Mouse (Mus musculus): ENCODE data around the gene Omt2b.
"Not testable (repeated sequence)": the region's sequence is repeated elsewhere in the genome, so short reads cannot be mapped to it uniquely, and the experiment has no call there.

Omt2b gene

DNA sequence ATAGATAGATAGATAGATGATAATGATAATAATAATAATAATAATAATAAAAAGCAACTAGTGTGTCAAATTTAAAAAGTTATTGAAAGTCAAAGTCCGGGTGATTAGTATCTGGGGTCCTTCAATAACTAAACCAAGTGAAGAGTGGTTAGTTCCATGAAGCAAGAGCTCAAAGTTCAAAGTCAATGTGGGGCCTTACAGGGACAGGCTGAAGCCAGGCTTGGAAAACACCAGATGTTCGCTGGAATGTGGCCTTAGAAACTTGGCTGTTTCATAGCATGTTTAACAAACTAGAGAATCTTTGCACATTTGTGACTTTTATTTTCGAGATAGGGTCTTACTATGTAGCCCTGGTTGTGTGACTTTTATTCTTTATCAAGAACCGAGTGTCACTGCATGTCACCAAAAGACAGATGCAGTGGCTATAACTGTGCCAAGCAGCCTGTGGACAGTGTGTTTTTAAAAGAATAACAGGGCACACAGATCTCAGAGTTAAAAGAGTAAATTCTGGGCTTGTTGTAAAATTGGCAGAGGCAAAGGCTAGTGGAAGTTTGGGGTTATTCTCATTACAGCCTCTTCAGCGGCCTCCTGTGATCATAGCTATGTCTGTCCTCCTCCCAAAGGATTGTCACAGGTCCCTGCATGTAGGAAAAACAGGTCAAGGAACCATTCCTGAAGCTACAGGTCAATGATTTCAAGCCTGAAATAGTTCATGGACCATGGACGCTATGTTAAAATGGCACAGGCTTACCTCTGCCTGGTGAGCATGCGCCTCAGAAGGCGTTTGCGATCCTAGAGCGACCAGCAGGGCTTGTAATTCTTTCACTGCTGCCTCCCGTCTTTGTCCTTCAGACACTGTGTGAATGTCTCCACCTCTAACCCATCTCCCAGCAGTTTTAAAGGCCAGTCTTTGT lies 27.5 kb downstream of the Omt2b start:
- no peak for DNase-seq

DNA sequence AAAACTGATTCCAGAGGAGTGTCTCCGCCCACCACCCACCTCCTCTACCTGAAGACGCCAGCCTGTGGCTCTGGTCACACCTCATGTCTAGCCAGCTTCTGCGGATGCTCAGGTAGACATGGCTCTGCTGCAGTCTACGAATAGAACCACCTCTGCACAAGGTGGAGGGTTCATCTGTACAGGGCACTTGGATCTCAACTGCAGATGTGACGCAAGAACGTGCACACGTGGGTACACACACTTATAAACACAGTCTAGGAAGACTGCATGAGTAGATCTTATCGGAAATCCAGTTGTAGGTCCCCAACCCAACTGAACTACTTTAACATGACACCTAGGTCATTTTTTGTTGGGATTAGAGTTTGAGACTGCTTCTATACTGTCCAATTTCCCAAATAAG lies 28.2 kb downstream of the Omt2b start, which contains the start of gene Gsta2:
Gene Gsta2 (minus strand): TSS at position 178 of the 400 bp plus-strand sequence.
- DNase-seq: no peak

DNA sequence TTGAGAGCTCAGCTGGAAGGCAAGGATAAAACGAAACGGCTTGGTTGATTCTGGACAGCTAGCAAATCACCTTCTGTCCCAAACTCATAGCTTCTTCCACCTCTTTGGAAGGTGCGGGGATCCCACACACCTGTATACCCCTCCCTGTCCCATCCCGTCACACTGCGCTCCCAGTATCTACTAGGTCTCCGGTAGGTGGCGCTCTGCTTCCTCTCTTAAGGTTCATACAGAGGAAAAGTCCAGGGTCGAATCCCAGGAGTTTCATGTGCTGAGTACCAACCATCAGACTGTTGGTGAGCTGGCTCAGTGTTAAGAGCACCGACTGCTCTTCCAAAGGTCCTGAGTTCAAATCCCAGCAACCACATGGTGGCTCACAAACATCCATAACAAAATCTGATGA lies 30.7 kb downstream of the Omt2b start:
- peak; percentile 83 for DNase-seq

DNA sequence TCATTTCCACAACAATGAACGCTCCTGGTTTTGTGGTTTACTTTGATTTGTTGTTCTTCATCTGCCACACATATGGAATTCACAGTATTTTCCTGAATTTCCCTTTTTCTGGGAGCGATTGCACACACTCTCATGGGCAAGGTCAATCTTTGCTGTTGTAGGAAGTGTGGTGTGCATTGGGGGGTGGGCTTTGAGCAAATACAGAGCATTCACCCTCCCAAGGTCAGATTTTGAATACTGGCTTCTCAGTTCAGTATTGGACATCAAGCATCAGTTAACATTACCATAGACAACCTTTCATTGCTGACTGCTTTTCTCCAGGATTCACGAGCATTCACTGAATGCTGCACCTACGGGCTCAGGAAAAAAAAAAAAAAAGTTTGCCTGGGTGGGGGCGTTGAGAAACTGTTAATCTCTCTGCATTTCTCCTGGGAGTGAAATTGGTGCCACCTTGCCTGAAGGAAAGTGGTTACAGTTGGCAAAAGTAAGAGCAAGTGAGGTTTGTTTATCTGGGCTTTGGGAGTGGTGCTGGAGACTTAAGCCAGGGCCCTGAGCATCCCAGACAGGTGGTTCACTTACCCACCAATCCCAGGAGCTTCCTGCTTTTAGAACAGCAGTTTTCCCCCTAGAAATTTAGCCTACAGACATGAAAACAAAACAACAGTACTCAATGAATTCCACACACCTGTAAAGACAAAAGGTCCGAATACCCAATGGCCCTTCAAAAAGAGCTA lies 32.5 kb downstream of the Omt2b start:
- DNase-seq: no peak

DNA sequence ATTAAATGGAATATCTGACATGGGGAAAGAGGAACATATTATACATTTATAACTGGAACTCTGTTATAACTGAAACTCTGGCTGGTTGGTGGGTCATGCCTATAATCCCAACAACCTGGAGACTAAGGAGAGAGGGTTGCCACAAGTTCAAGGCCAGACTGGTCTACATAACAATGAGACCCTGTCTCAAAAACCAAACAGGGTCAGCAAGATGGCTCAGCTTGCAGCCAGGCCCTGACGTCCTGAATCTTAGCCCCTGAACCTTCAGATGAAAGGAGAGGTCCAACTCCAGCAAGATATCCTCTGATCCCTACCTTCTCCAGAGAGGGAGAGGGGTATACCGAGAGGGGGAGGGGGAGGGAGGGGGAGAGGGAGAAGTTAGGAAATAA lies 33.1 kb downstream of the Omt2b start:
- no peak for DNase-seq

DNA sequence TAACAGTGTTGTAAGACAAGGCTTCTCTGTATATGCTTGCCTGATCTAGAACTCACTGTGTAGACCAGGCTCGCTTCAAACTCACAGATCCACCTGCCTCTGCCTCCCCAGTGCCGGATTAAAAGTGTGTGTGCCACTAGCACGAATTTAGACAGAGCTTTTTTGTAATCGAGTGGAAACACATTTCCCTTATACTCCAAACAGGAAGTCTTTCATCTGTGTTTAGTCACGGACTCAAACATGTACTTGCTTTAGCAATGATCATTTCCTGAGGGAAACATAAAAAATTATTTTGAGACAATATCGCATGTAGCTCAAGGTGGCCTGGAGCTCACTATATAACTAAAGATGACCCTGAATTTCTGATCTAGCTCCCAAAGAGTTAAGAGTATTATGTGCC lies 36.0 kb downstream of the Omt2b start:
- no peak for DNase-seq

DNA sequence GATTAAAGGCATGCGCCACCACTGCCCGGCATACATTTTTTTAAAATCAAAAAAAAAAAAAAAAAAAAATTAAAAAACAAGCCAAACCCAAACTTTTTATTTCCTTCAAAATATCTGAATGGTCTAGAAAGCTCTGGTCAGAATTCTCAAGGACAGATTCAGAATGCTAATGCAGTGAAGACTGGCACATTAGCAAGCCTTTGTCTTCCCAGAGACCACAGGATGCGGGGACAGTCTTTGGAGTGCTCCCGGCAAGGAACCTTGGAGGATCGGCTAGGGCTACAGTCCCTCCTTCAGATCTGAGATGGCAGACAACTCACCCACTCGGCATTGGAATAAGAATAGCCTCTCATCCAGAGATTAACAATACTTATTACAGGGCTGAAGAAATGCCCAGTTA lies 37.3 kb downstream of the Omt2b start:
- no peak for DNase-seq

DNA sequence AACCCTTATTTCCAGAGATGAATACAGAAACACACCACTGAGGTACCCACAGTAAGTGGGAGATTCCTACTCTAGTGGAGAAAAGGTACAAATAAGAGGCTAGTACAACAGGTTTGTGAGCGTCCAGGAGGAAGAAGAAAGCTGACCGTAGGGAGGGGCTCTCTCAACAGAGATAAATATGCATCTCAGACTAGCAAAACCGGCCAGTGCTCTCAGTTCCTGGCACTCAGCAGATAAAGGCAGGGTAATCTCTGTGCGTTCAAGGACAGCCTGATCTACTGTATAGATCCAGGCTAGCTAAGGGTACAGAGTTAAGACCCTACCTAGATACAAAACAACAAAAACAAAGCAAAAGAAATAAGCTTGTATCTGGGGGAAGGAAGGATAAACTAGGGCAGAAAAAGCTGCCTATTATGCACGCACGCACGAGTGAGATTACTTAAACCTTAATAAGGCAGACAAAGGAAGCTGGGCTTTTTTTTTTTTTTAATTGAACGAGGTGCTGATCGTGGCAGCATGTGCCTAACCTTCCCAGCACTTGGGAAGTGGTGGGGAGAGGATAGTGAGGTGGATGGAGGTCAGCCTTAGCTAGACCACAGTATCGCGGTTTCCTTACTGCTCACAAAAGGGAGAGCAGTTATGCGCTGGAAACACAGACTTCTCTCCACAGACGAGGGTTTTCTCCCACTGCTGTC lies 38.6 kb downstream of the Omt2b start:
- DNase-seq: no peak

DNA sequence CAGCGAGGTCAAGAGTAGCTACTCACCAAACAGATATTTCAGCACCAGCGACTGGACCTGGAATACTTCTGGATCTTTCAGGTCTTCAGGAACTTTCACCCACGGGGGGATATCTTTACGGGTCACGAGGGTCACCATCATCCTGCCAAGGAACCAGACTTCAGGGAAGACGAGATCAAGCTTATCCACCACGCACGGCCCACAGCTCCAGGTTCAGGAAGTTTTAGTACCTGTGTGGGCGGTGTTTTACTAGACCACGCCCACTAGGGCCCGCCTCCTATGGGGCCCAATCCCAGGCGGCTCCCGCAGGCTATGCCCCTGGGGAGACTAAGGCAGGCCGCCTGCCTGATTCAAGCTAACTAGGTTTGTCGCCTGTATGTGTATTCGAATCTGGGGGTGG lies 40.6 kb downstream of the Omt2b start, which contains the start of gene Dppa5a:
Gene Dppa5a (minus strand): TSS at position 219 of the 400 bp plus-strand sequence.
- not testable (repeated sequence) for DNase-seq

DNA sequence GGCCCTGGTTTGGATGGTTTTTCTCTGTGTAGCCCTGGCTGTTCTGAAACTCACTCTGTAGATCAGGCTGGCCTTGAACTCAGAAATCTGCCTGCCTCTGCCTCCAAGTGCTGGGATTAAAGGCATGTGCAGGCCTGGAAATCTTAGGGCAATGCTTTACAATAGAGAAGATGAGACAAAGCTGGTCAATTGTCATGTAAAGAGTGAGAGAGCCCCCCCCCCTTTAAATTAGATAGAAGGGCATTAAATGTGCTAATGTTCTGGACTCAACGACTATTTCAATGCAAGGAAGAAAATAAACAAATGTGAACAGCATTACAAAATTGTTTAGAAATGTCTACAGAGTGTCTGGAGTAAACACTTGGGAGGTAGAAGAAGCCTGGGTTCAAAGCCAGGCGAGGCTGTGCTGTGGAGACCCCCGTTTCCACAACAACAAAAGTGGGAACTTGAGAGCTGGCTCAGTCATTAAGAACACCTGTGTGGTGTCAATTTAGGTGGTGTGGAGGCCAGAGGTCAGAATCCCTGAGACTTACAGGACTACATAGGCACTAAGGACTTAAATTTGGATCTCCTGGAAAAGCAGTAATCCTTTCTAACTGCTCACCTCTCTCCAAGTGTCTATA lies 41.4 kb downstream of the Omt2b start:
- DNase-seq: no peak

DNA sequence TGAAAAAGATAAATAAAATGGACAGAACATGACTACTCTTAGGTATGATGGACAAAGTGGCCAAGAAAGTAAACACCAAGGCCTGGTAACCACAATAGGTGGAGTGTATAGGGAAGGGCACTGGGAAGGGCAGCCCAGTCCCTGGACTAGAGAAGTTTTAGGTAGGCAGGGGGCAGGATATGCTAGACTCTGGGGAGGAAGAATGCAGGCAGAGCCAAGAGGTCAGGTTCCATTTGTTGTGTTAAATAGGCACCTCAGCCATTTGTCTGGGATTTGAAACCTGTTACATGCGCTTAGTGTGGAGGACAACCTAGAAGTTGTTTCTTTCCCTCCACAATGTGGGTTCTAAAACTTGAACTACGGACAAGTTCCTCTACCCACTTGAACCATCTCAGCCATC lies 42.0 kb downstream of the Omt2b start:
- DNase-seq: no peak

DNA sequence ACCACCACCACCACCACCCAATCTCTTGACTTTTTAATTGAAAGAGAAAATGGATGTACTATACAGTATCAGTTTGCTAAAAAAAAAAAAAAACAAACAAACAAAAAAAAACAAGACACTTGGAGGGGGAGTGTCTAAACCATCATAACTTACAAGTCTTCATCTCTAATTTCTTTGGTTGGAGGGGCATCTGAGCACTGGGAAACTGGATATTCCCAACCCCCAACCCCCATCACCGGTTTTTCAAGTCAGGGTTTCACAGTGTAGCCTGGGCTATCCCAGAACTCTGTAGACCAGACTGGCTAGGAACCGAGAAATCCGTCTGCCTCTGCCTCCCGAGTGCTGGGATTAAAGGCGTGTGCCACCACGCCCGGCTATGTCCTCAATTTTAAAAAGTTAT lies 42.4 kb downstream of the Omt2b start:
- DNase-seq: no peak

DNA sequence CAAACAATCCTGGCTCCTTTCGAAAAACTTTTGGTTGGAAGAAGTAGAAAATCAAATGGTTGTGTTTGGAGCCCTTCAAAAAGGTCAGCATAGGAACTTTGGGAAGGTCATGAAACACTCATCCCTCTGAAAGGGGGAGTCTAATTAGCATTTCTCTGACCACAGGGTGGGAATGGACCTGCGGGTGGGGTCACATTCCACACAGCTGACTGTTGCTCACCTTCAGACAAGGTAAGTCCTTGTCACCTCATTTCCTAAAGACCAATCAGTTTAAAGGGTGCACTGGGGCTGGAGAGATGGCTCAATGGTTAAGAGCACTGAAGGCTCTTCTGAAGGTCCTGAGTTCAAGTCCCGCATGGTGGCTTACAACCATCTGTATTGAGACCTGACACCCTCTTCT lies 44.1 kb downstream of the Omt2b start:
- DNase-seq: no peak

DNA sequence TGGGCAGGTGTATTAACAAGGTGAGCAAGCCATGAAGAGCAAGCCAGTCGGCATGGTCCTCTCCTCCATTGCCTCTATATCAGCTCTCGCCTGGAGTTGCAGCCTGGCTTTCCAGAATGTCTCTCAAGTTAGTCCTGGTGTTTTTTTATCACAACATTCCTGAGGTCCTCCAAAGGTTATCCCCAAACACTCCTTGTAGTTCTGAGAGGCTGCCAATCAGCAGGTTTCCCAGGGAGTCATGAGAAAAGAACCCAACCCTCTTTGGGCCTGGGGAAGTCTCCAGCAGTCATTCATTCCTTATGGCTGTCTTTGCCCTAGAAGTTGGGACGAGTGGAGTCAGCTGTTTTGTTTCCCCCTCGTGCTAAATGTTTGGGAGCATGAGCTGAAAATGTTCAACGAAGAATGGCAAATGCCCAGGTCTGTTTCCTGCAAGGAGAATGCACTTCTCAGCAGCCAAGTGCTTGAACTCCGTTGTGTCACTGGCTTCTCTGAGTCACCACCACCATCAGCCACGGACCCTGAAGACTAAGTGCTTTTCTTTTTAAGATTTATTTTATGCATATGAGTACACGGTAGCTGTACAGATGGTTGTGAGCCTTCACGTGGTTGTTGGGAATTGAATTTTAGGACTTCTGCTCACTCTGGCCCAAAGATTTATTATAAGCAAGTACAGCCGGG lies 45.6 kb downstream of the Omt2b start:
- peak; percentile 9 for DNase-seq

DNA sequence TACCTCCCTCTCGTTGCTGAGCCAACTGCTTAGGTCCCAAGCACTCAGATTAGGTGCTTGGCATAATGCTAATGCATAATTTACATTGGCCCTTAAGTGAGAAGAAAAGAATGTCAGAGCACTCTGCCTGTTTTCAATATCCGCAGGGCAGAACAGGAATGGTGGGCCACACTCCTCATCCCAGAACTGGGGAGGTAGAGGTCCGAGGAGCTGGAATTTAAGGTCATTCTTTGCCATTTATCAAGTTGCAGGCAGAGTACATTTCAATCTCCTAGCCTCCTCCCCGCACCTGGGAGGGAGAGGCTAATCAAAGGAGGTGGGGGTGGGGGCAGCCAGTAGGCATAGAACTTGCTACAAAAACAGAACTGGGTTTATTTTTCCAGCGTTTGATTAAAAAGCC lies 47.0 kb downstream of the Omt2b start:
- DNase-seq: no peak

DNA sequence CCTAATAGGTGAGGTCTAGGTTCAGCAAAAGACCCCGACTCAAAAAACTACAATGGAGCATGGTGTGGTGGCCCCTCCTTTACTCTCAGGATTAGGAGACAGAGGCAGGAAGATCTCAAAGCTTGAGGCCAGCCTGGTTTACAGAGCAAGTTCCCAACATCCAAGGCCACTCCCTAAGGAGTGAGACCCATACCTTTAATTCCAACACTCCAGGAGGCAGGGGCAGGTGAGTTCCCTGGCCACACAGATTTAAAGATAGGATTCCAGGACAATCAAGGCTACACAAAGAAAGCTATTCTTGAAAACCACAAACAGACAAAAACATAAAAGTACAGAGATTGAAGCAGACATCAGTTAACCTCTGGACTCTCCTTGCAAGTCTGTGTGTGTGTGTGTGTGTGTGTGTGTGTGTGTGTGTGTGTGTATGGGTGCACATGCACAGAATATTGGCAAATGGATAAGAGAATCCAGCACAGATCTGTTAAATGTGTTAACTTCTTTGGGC lies 47.5 kb downstream of the Omt2b start:
- DNase-seq: no peak

DNA sequence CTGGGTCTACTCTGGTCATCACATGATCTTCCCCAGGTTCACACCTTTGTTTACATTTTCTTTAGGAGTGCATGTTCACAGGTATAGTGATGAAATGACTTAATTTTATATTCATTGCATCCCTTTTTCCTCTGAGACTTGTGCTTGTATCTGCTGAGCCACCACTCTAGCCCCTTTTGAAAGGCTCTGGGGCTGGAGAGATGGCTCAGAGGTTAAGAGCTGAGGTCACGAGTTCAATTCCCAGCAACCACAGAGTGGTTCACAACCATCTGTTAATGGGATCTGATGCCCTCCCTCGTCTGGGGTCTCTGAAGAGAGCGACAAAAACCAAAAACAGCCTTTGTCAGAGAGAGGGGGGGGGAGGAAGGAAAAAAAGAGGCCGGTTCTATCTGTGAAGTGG lies 48.1 kb downstream of the Omt2b start:
- no peak for DNase-seq

DNA sequence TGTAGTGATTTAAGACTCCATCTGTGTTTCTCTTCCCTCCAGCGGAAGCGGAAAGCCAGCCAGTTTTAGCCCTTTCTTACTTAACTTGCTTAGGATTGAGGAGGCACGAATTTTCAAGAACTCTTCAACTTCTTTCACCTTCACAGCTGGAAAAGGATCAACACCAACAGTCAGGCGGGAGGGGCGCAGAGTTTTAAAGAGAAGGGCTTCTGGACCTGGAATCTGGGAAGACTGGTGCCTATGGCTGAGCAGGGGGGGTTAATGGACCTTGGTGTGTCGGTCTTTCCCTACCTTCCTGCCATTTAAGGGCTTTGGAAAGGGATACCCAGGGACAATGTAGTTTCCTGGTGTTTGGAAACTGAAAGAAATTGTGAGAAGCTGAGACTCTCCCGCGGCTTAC lies 50.2 kb downstream of the Omt2b start:
- no peak for DNase-seq

DNA sequence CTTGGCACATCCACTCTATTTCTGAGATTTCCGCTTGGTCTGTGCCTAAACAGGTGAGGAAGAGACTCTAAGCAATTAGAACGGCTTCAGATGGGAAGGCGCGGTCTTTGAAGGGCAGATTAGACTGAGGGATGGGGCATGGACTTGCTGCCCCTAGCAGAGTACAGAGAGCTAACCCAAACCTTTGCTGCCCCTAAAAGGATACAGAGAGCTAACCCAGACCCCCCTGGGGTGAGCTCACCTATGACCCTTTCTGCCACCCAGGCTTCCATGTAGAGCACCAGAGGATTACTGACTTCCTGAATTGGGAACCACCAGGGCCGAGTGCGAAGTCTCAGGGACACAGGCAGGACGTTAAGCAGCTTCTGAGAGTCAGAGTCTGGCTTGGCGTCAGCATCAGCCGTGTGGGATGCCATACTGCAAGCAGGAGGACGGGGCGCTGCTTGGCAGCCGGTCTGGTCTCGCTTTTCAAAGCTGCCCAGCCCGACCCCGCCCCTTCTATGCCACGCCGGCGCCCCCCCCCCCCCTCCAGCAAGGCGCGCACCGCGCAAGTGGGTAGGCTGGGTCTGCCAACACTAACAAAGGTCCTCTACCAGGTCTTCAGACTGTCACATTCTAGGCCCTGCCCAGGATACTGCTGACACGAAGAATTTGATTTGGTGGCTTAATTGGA lies 50.9 kb downstream of the Omt2b start, which contains the start of gene Ooep:
Gene Ooep (minus strand): TSS at position 613 of the 673 bp plus-strand sequence.
- DNase-seq: peak; percentile 7
